Mouse (Mus musculus) large intestine, adult 2 months (tissue): ENCODE data around the gene A630023A22Rik. TPM values are rescaled to one million over a fixed set of nuclear protein-coding genes. Genes with fewer than 3 reads are reported as not detected.

Source experiments
- DNase-seq: peaks from one replicate; pipeline ENCODE4 v3.0.0-alpha.2; 2012; ENCODE audit warnings: low read depth, low spot score
- WGBS: fragments of 180-500 bp; shearing (Covaris S2); methylation state at CpG from one replicate; pipeline ENCODE4 v1.1.7; 2018; 5-methylcytosine and 5-hydroxymethylcytosine counted together
- polyA plus RNA-seq: library from polyadenylated mRNA; depleted of rRNA; stranded (reverse); fragments of >200 nt; gene quantifications from 2 replicates; pipeline ENCODE4 v1.2.3, GENCODE M21; 2012; rRNA removed

The A630023A22Rik gene
- not detected in 2 replicates for polyA plus RNA-seq

GRCm38 (mm10) chr14:34102601-34103000 is at the start of gene A630023A22Rik:
TSS of gene A630023A22Rik (minus strand) at chr14:34102754.
- WGBS, result 40% methylated on average over 5 of the region's 5 CpGs
- no peak for DNase-seq

GRCm38 (mm10) chr14:34152342-34152741 is 49.8 kb upstream of the A630023A22Rik start, which contains the start of gene Npy4r:
TSS of gene Npy4r (minus strand) at chr14:34152489.
- peak; percentile 19 for DNase-seq
- 7% methylated on average over 16 of the region's 16 CpGs for WGBS

GRCm38 (mm10) chr14:34142915-34143314 is 40.4 kb upstream of the A630023A22Rik start:
- DNase-seq, result no peak
- WGBS, result 93% methylated on average over 10 of the region's 10 CpGs

GRCm38 (mm10) chr14:34142316-34142715 is 39.8 kb upstream of the A630023A22Rik start:
- 78% methylated on average over 1 of the region's 1 CpGs for WGBS
- DNase-seq, result no peak

GRCm38 (mm10) chr14:34139671-34140664 is 37.4 kb upstream of the A630023A22Rik start:
- no peak for DNase-seq
- WGBS, result 77% methylated on average over 15 of the region's 15 CpGs

GRCm38 (mm10) chr14:34135391-34135790 is 32.8 kb upstream of the A630023A22Rik start:
- no peak for DNase-seq

GRCm38 (mm10) chr14:34131216-34131615 is 28.7 kb upstream of the A630023A22Rik start:
- no peak for DNase-seq
- 68% methylated on average over 6 of the region's 6 CpGs for WGBS

GRCm38 (mm10) chr14:34121691-34122090 is 19.1 kb upstream of the A630023A22Rik start:
- no peak for DNase-seq
- WGBS, result 93% methylated on average over 4 of the region's 4 CpGs

GRCm38 (mm10) chr14:34120923-34121351 is 18.4 kb upstream of the A630023A22Rik start:
- no peak for DNase-seq
- 90% methylated on average over 3 of the region's 3 CpGs for WGBS

GRCm38 (mm10) chr14:34120016-34120910 is 17.7 kb upstream of the A630023A22Rik start:
- no peak for DNase-seq
- WGBS, result 67% methylated on average over 12 of the region's 12 CpGs

GRCm38 (mm10) chr14:34119046-34119723 is 16.6 kb upstream of the A630023A22Rik start:
- no peak for DNase-seq
- WGBS, result 64% methylated on average over 7 of the region's 7 CpGs

- 73% methylated on average over 4 of the region's 4 CpGs for WGBS
- DNase-seq, result no peak
Observed at GRCm38 (mm10) chr14:34114311-34114710, 11.8 kb upstream of the A630023A22Rik start.

GRCm38 (mm10) chr14:34107594-34107993 is 5.0 kb upstream of the A630023A22Rik start:
- no peak for DNase-seq
- 61% methylated on average over 4 of the region's 4 CpGs for WGBS

GRCm38 (mm10) chr14:34106389-34107062 is 4.0 kb upstream of the A630023A22Rik start:
- no peak for DNase-seq
- WGBS, result 56% methylated on average over 12 of the region's 12 CpGs

GRCm38 (mm10) chr14:34104892-34105291 is 2.3 kb upstream of the A630023A22Rik start:
- DNase-seq, result peak; percentile 35
- 13% methylated on average over 8 of the region's 8 CpGs for WGBS

- WGBS, result 78% methylated on average over 3 of the region's 3 CpGs
- DNase-seq, result no peak
Observed at GRCm38 (mm10) chr14:34103855-34104254, 1.3 kb upstream of the A630023A22Rik start.

- 74% methylated on average over 5 of the region's 5 CpGs for WGBS
- DNase-seq, result no peak
Observed at GRCm38 (mm10) chr14:34096161-34096560, 6.4 kb downstream of the A630023A22Rik start.

GRCm38 (mm10) chr14:34092856-34093255 is 9.7 kb downstream of the A630023A22Rik start:
- WGBS, result 89% methylated on average over 1 of the region's 1 CpGs

GRCm38 (mm10) chr14:34091475-34091874 is 11.1 kb downstream of the A630023A22Rik start:
- no peak for DNase-seq
- WGBS, result 78% methylated on average over 5 of the region's 5 CpGs

More at GRCm38 (mm10) chr14:34092856-34093255, 9.7 kb downstream of the A630023A22Rik start:
- no peak for DNase-seq
